Mouse (Mus musculus) midbrain, embryonic 10.5 days (tissue): ENCODE results near the gene Aqp11. TPM values are rescaled to one million over a fixed set of nuclear protein-coding genes. Genes with fewer than 3 reads are reported as not detected.

ENCODE experiments used
- DNase-seq: peaks from one replicate; pipeline ENCODE4 v3.0.0-alpha.2; 2017; ENCODE audit warnings: low spot score
- H3K27ac ChIP-seq: fragments of 300-500 bp; sonication (generic); replicated peaks from 2 replicates; pipeline ENCODE4 v1.5.1; 2016; ENCODE audit warnings: mild to moderate bottlenecking
- H3K27me3 ChIP-seq: fragments of 300-500 bp; sonication (generic); 2 replicates; pipeline ENCODE4 v1.6.1; 2016; ENCODE audit warnings: low read depth, mild to moderate bottlenecking; ENCODE audit not compliant: poor library complexity, severe bottlenecking
- H3K36me3 ChIP-seq: fragments of 300-500 bp; sonication (generic); 2 replicates; pipeline ENCODE4 v1.6.1; 2016; ENCODE audit warnings: mild to moderate bottlenecking, moderate library complexity
- H3K4me1 ChIP-seq: fragments of 300-500 bp; sonication (generic); 2 replicates; pipeline ENCODE4 v1.6.1; 2016
- H3K4me3 ChIP-seq: fragments of 300-500 bp; sonication (generic); 2 replicates; pipeline ENCODE4 v1.5.1; 2016; ENCODE audit warnings: mild to moderate bottlenecking, moderate library complexity
- H3K9me3 ChIP-seq: fragments of 300-500 bp; sonication (generic); replicated peaks from 2 replicates; pipeline ENCODE4 v1.6.1; 2016; ENCODE audit warnings: mild to moderate bottlenecking
- WGBS: fragments of 180-500 bp; shearing (Covaris S2); methylation state at CpG from one replicate; pipeline ENCODE4 v1.1.7; 2016; 5-methylcytosine and 5-hydroxymethylcytosine counted together
- polyA plus RNA-seq: library from polyadenylated mRNA; unstranded; fragments of >200 nt; fragmentation: Nextera tagmentation; extraction: Ambion mirVana; gene quantifications from 2 replicates; pipeline ENCODE4 v1.2.1, GENCODE M21; 2016

Aqp11 gene
- polyA plus RNA-seq, 1 experiment from 2014 or later: 5.7 TPM

- H3K4me3 ChIP-seq: no peak overlapping the region
- H3K36me3 ChIP-seq: no peaks in the 10 kb centered on the region
- H3K27me3 ChIP-seq: no peaks in the 10 kb centered on the region
- H3K9me3 ChIP-seq: no peaks in the 10 kb centered on the region
- no peaks in the 10 kb centered on the region for H3K4me1 ChIP-seq
- WGBS: 86% methylated on average over 5 of the region's 5 CpGs
- no peak for DNase-seq
- no peak overlapping the region for H3K27ac ChIP-seq
These were observed 27.9 kb upstream of the Aqp11 start for GRCm38 (mm10) chr7:97765963-97766347.

- no peaks in the 10 kb centered on the region for H3K36me3 ChIP-seq
- DNase-seq: no peak
- H3K4me3 ChIP-seq: no peak overlapping the region
- no peaks in the 10 kb centered on the region for H3K27me3 ChIP-seq
- H3K9me3 ChIP-seq: no peaks in the 10 kb centered on the region
- H3K4me1 ChIP-seq: no peaks in the 10 kb centered on the region
- WGBS: 91% methylated on average over 21 of the region's 21 CpGs
- H3K27ac ChIP-seq: no peak overlapping the region
These were observed 27.3 kb upstream of the Aqp11 start for GRCm38 (mm10) chr7:97765181-97765962.

GRCm38 (mm10) chr7:97764591-97764990 is 26.5 kb upstream of the Aqp11 start:
- Histone ChIP-seq H3K4me1 (no peaks in the 10 kb centered on the region), H3K36me3 (no peaks in the 10 kb centered on the region), H3K9me3 (no peaks in the 10 kb centered on the region)

GRCm38 (mm10) chr7:97756967-97757881 is 19.1 kb upstream of the Aqp11 start:
- H3K36me3 ChIP-seq: no peaks in the 10 kb centered on the region
- peak; percentile 43 for DNase-seq
- no peaks in the 10 kb centered on the region for H3K9me3 ChIP-seq
- peak overlapping the region; percentile 21; the same call in 1 of the 2 replicates for H3K4me3 ChIP-seq
- peak overlapping the region; percentile 82 for H3K27ac ChIP-seq
- 46% methylated on average over 18 of the region's 18 CpGs for WGBS
- no peaks in the 10 kb centered on the region for H3K27me3 ChIP-seq
- peaks cover 17% of the 10 kb centered on the region for H3K4me1 ChIP-seq

More at GRCm38 (mm10) chr7:97764591-97764990, 26.5 kb upstream of the Aqp11 start:
- Histone ChIP-seq H3K4me3 (no peak overlapping the region), H3K27me3 (no peaks in the 10 kb centered on the region), H3K27ac (no peak overlapping the region)
- 92% methylated on average over 11 of the region's 11 CpGs for WGBS
- DNase-seq: no peak

- DNase-seq: peak; percentile 35
- no peaks in the 10 kb centered on the region for H3K9me3 ChIP-seq
- peak overlapping the region; percentile 77 for H3K27ac ChIP-seq
- WGBS: 29% methylated on average over 19 of the region's 19 CpGs
- no peaks in the 10 kb centered on the region for H3K27me3 ChIP-seq
- H3K4me1 ChIP-seq: peaks cover 25% of the 10 kb centered on the region
- H3K4me3 ChIP-seq: peak overlapping the region; percentile 36
- H3K36me3 ChIP-seq: no peaks in the 10 kb centered on the region
These were observed 11.4 kb upstream of the Aqp11 start for GRCm38 (mm10) chr7:97749207-97750190.

- DNase-seq: peak; percentile 30
- peaks cover 25% of the 10 kb centered on the region for H3K4me1 ChIP-seq
- 61% methylated on average over 10 of the region's 10 CpGs for WGBS
- no peaks in the 10 kb centered on the region for H3K9me3 ChIP-seq
- H3K27ac ChIP-seq: peak overlapping the region; percentile 77
- H3K4me3 ChIP-seq: peak overlapping the region; percentile 36
- H3K36me3 ChIP-seq: no peaks in the 10 kb centered on the region
- H3K27me3 ChIP-seq: 0 out of 2 replicates have a peak, but pooled peaks cover 5% of the 10 kb centered on the region
These were observed 10.6 kb upstream of the Aqp11 start for GRCm38 (mm10) chr7:97748527-97749206.

GRCm38 (mm10) chr7:97747787-97748497 is 9.9 kb upstream of the Aqp11 start:
- 26% methylated on average over 28 of the region's 28 CpGs for WGBS
- Histone ChIP-seq H3K27ac (peak overlapping the region; percentile 77), H3K4me1 (peaks cover 25% of the 10 kb centered on the region), H3K27me3 (peaks cover 5% of the 10 kb centered on the region; the same call in 1 of the 2 replicates), H3K4me3 (no peak overlapping the region), H3K36me3 (no peaks in the 10 kb centered on the region), H3K9me3 (no peaks in the 10 kb centered on the region)
- DNase-seq: peak; percentile 82

- no peak overlapping the region for H3K4me3 ChIP-seq
- no peaks in the 10 kb centered on the region for H3K9me3 ChIP-seq
- H3K4me1 ChIP-seq: peaks cover 25% of the 10 kb centered on the region
- H3K27me3 ChIP-seq: peaks cover 12% of the 10 kb centered on the region
- no peaks in the 10 kb centered on the region for H3K36me3 ChIP-seq
- H3K27ac ChIP-seq: no peak overlapping the region
- WGBS: 79% methylated on average over 4 of the region's 4 CpGs
- DNase-seq: no peak
These were observed 9.2 kb upstream of the Aqp11 start for GRCm38 (mm10) chr7:97747176-97747707.

GRCm38 (mm10) chr7:97745299-97745698 is 7.2 kb upstream of the Aqp11 start:
- no peaks in the 10 kb centered on the region for H3K36me3 ChIP-seq
- H3K4me3 ChIP-seq: no peak overlapping the region
- no peak overlapping the region for H3K27ac ChIP-seq
- peak; percentile 57 for DNase-seq
- peaks cover 14% of the 10 kb centered on the region for H3K27me3 ChIP-seq
- no peaks in the 10 kb centered on the region for H3K9me3 ChIP-seq
- peaks cover 42% of the 10 kb centered on the region for H3K4me1 ChIP-seq
- 27% methylated on average over 3 of the region's 3 CpGs for WGBS

GRCm38 (mm10) chr7:97741756-97742291 is 3.7 kb upstream of the Aqp11 start:
- peaks cover 29% of the 10 kb centered on the region for H3K27me3 ChIP-seq
- H3K4me3 ChIP-seq: no peak overlapping the region
- H3K27ac ChIP-seq: peak overlapping the region; percentile 33; the same call in 1 of the 2 replicates
- no peak for DNase-seq
- WGBS: 21% methylated on average over 1 of the region's 1 CpGs
- H3K4me1 ChIP-seq: peaks cover 44% of the 10 kb centered on the region
- H3K9me3 ChIP-seq: no peaks in the 10 kb centered on the region
- H3K36me3 ChIP-seq: no peaks in the 10 kb centered on the region

- Histone ChIP-seq H3K4me1 (peaks cover 52% of the 10 kb centered on the region), H3K4me3 (no peak overlapping the region), H3K9me3 (no peaks in the 10 kb centered on the region), H3K27me3 (peaks cover 34% of the 10 kb centered on the region), H3K36me3 (no peaks in the 10 kb centered on the region), H3K27ac (no peak overlapping the region)
- peak; percentile 27 for DNase-seq
- 50% methylated on average over 10 of the region's 10 CpGs for WGBS
These were observed 2.9 kb upstream of the Aqp11 start for GRCm38 (mm10) chr7:97740948-97741347.
